Mouse (Mus musculus) MEL (cell line): ENCODE results near the gene Hist2h2ac. TPM values are rescaled to one million over a fixed set of nuclear protein-coding genes. Genes with fewer than 3 reads are reported as not detected.

Experiments used
- DNase-seq: peaks from one replicate; pipeline ENCODE4 v3.0.0; 2011; ENCODE audit warnings: low read depth, low spot score
- H3K27ac ChIP-seq: 2 replicates; pipeline ENCODE4 v1.5.1; 2012; ENCODE audit warnings: low read depth, mild to moderate bottlenecking, control low read depth, low read length, moderate library complexity; ENCODE audit not compliant: control insufficient read depth
- H3K27me3 ChIP-seq, 2 experiments: fragments of 150-350 bp in 1 of 2; sonication (generic) in 1 of 2; 2 replicates each; pipeline ENCODE4 v1.6.1; 2012; ENCODE audit warnings: low read length in 2 of 2, mild to moderate bottlenecking in 2 of 2, improper control_type of control experiment in 1 of 2, moderate library complexity in 1 of 2; ENCODE audit not compliant: insufficient read depth in 2 of 2, control insufficient read depth in 1 of 2
- H3K36me3 ChIP-seq, 2 experiments: 2 replicates each; pipeline ENCODE4 v1.6.1; 2012 to 2014; ENCODE audit warnings: low read length in 2 of 2, improper control_type of control experiment in 1 of 2, inconsistent platforms in 1 of 2, mild to moderate bottlenecking in 1 of 2; ENCODE audit not compliant: insufficient read depth in 2 of 2, control insufficient read depth in 1 of 2
- H3K4me1 ChIP-seq, 2 experiments: fragments of 150-350 bp in 1 of 2; sonication (generic) in 1 of 2; 2 replicates each; pipeline ENCODE4 v1.6.1; 2012; ENCODE audit warnings: low read length in 2 of 2, improper control_type of control experiment in 1 of 2, mild to moderate bottlenecking in 1 of 2; ENCODE audit not compliant: insufficient read depth in 2 of 2, control insufficient read depth in 1 of 2
- H3K4me3 ChIP-seq, 2 experiments: fragments of 150-350 bp in 1 of 2; sonication (generic) in 1 of 2; 2 replicates each; pipeline ENCODE4 v1.5.1; 2012; ENCODE audit warnings: low read depth in 2 of 2, low read length in 2 of 2, mild to moderate bottlenecking in 2 of 2, moderate library complexity in 2 of 2, control low read depth in 1 of 2, improper control_type of control experiment in 1 of 2; ENCODE audit not compliant: control insufficient read depth in 1 of 2, insufficient read depth in 1 of 2
- H3K79me2 ChIP-seq: 2 replicates; pipeline ENCODE4 v1.6.1; 2012; ENCODE audit warnings: mild to moderate bottlenecking, low read length, moderate library complexity; ENCODE audit not compliant: control insufficient read depth, poor library complexity, insufficient read depth
- H3K9ac ChIP-seq: 2 replicates; pipeline ENCODE4 v1.6.1; 2012; ENCODE audit warnings: low read depth, mild to moderate bottlenecking, control low read depth, low read length, moderate library complexity; ENCODE audit not compliant: control insufficient read depth, poor library complexity, severe bottlenecking
- H3K9me3 ChIP-seq: fragments of 150-350 bp; sonication (generic); replicated peaks from 2 replicates; pipeline ENCODE4 v1.6.1; 2012; ENCODE audit warnings: mild to moderate bottlenecking, low read length, improper control_type of control experiment, moderate library complexity; ENCODE audit not compliant: insufficient read depth
- CTCF ChIP-seq, 3 experiments: IDR thresholded peaks in 2 of 3; conservative IDR thresholded peaks in 1 of 3; 2 replicates each; pipeline ENCODE4 v1.5.1; 2011 to 2012; ENCODE audit warnings: low read length in 3 of 3, low read depth in 2 of 3, mild to moderate bottlenecking in 2 of 3, improper control_type of control experiment in 1 of 3, inconsistent platforms in 1 of 3, mixed read lengths in 1 of 3, moderate library complexity in 1 of 3; ENCODE audit not compliant: control insufficient read depth in 1 of 3, insufficient read depth in 1 of 3, poor library complexity in 1 of 3, severe bottlenecking in 1 of 3
- EP300 ChIP-seq, 2 experiments: IDR thresholded peaks; 2 replicates each; pipeline ENCODE4 v1.6.1; 2011; ENCODE audit warnings: improper control_type of control experiment in 2 of 2, low read length in 2 of 2, low read depth in 1 of 2, mild to moderate bottlenecking in 1 of 2
- ETS1 ChIP-seq: IDR thresholded peaks from 2 replicates; pipeline ENCODE4 v1.6.1; 2012; ENCODE audit warnings: low read depth, mild to moderate bottlenecking, inconsistent platforms, low read length, improper control_type of control experiment, moderate library complexity
- HCFC1 ChIP-seq: IDR thresholded peaks from 2 replicates; pipeline ENCODE4 v1.6.1; 2012; ENCODE audit warnings: low read depth, mild to moderate bottlenecking, inconsistent platforms, low read length, improper control_type of control experiment, moderate library complexity
- KAT2A ChIP-seq: conservative IDR thresholded peaks from 2 replicates; pipeline ENCODE4 v1.6.1; 2012; ENCODE audit warnings: low read depth, low read length, improper control_type of control experiment, inconsistent platforms
- MAFK ChIP-seq: IDR thresholded peaks from 2 replicates; pipeline ENCODE4 v1.6.1; 2011; ENCODE audit warnings: low read depth, mild to moderate bottlenecking, low read length, improper control_type of control experiment, borderline replicate concordance
- MAX ChIP-seq: IDR thresholded peaks from 2 replicates; pipeline ENCODE4 v1.6.1; 2011; ENCODE audit warnings: low read length, improper control_type of control experiment
- MAZ ChIP-seq: IDR thresholded peaks from 2 replicates; pipeline ENCODE4 v1.6.1; 2012; ENCODE audit warnings: low read depth, mild to moderate bottlenecking, inconsistent platforms, low read length, improper control_type of control experiment
- MXI1 ChIP-seq: IDR thresholded peaks from 2 replicates; pipeline ENCODE4 v1.6.1; 2011; ENCODE audit warnings: mild to moderate bottlenecking, low read depth, low read length, improper control_type of control experiment
- MYC ChIP-seq: IDR thresholded peaks from 2 replicates; pipeline ENCODE4 v1.6.1; 2011; ENCODE audit warnings: low read depth, mild to moderate bottlenecking, low read length, improper control_type of control experiment, moderate library complexity
- POLR2A ChIP-seq, 2 experiments: IDR thresholded peaks; 2 replicates each; pipeline ENCODE4 v1.6.1; 2011 to 2012; ENCODE audit warnings: low read length in 2 of 2, mild to moderate bottlenecking in 2 of 2, control low read depth in 1 of 2, improper control_type of control experiment in 1 of 2, low read depth in 1 of 2, moderate library complexity in 1 of 2; ENCODE audit not compliant: control insufficient read depth in 1 of 2, insufficient read depth in 1 of 2, poor library complexity in 1 of 2
- POLR2AphosphoS5 ChIP-seq: IDR thresholded peaks from 2 replicates; pipeline ENCODE4 v1.6.1; 2012; ENCODE audit warnings: low read depth, borderline replicate concordance, mild to moderate bottlenecking, inconsistent platforms, low read length, moderate library complexity, mixed read lengths
- RAD21 ChIP-seq: IDR thresholded peaks from 2 replicates; pipeline ENCODE4 v1.6.1; 2011; ENCODE audit warnings: mild to moderate bottlenecking, low read depth, low read length, improper control_type of control experiment
- RCOR1 ChIP-seq: IDR thresholded peaks from 2 replicates; pipeline ENCODE4 v1.6.1; 2012; ENCODE audit warnings: low read depth, mild to moderate bottlenecking, inconsistent platforms, low read length, improper control_type of control experiment
- SIN3A ChIP-seq: IDR thresholded peaks from 2 replicates; pipeline ENCODE4 v1.6.1; 2012; ENCODE audit warnings: low read length, improper control_type of control experiment, inconsistent platforms
- SMC3 ChIP-seq: IDR thresholded peaks from 2 replicates; pipeline ENCODE4 v1.6.1; 2011; ENCODE audit warnings: low read depth, low read length, improper control_type of control experiment
- UBTF ChIP-seq: IDR thresholded peaks from 2 replicates; pipeline ENCODE4 v1.6.1; 2012; ENCODE audit warnings: low read depth, mild to moderate bottlenecking, inconsistent platforms, low read length, improper control_type of control experiment, moderate library complexity, borderline replicate concordance; ENCODE audit not compliant: insufficient read depth
- USF1 ChIP-seq: IDR thresholded peaks from 2 replicates; pipeline ENCODE4 v1.6.1; 2014; ENCODE audit warnings: low read depth, mild to moderate bottlenecking, inconsistent platforms, low read length, improper control_type of control experiment, moderate library complexity
- USF2 ChIP-seq, 2 experiments: IDR thresholded peaks; 2 replicates each; pipeline ENCODE4 v1.6.1; 2011 to 2012; ENCODE audit warnings: improper control_type of control experiment in 2 of 2, low read length in 2 of 2, borderline replicate concordance in 1 of 2, inconsistent platforms in 1 of 2, low read depth in 1 of 2, mild to moderate bottlenecking in 1 of 2; ENCODE audit not compliant: insufficient read depth in 1 of 2
- ZKSCAN1 ChIP-seq: IDR thresholded peaks from 2 replicates; pipeline ENCODE4 v1.6.1; 2012; ENCODE audit warnings: low read depth, mild to moderate bottlenecking, inconsistent platforms, low read length, improper control_type of control experiment, moderate library complexity
- polyA plus RNA-seq, 2 experiments: library from polyadenylated mRNA; stranded (reverse) in 1 of 2; unstranded in 1 of 2; fragments of >175 nt in 1 of 2; fragments of >200 nt in 1 of 2; gene quantifications; 2 replicates each; pipeline versions ENCODE4 v1.2.1 to v1.2.4; 2012; ENCODE audit warnings: low replicate concordance in 2 of 2, low read depth in 1 of 2; ENCODE audit not compliant: insufficient read length in 2 of 2, insufficient read depth in 1 of 2, missing spikeins in 1 of 2
- total RNA-seq: library from RNA; depleted of rRNA; stranded (reverse); fragments of 300-350 nt; gene quantifications from 2 replicates; pipeline ENCODE4 v1.2.3, GENCODE M21; 2012

The Hist2h2ac gene
- total and polyA plus RNA-seq, 3 experiments: 4.8 to 2,824 TPM; not detected in 1

DNA sequence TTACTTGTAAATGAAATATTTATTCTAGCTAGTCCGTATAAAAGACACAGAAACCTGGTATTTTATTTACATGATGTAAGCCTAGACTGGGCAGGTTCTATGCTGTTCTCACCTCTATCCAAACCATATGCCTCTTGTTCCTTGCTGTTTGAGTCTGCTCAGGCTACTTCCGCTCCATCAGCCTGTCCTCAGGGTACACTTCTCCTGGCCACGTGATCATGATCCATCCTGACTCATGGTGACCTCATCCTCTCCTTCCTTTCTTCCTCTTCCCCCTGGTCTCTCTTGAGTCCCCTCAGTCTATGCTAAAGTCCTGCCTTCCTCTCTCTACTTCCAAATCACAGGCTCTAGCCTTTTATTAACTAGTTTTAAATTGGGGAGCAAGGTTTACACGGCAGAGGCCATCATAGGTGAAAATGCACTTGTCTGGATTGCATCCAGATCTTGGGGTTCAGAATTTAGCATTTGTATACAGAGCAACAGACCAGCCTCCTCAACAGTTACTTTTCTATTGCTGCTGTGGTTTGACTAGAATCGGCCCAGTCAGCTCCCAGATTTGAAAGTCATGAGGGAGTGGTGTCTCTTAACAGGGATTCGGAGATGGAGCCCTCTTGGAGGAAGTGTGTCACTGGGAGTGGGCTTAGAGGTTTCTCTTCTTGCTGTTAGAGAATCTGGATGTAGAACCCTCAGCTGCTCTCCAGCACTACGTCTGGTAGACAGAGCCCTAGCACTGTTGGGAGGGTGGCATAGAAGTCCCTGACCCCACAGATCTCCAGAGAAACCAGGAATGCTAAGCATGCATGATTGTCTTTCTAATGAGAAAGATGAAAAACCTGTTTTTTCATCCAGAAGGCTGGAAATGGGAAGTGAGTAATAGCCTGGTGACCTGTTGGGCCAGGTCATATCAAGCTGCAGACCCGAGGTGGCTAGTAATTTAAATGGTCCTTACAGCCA lies 6.3 kb upstream of the Hist2h2ac start:
- Histone ChIP-seq H3K36me3 (peaks cover 0 to 59% of the 10 kb centered on the region in 2 experiments; a peak in 2 of 4 replicates), H3K9me3 (no peaks in the 10 kb centered on the region), H3K27me3 (no peaks in the 10 kb centered on the region), H3K4me1 (peaks cover 18 to 53% of the 10 kb centered on the region in 2 experiments), H3K79me2 (peaks cover 4% of the 10 kb centered on the region; the same call in 1 of the 2 replicates), H3K27ac (no peak overlapping the region), H3K9ac (no peak overlapping the region), H3K4me3 (no peak overlapping the region)
- peak; percentile 63 for DNase-seq
- no peak for TF ChIP-seq POLR2A (IDR thresholded peaks at IDR 0.05; ENCODE audit: control insufficient read depth in 1 of 2, insufficient read depth in 1 of 2, low read depth in 1 of 2, low read length in 2 of 2, poor library complexity in 1 of 2)
- no peak for TF ChIP-seq MXI1
- no peak for TF ChIP-seq RCOR1
- TF ChIP-seq USF1: no peak
- TF ChIP-seq KAT2A: no peak
- no peak for TF ChIP-seq MYC
- TF ChIP-seq SMC3: no peak
- TF ChIP-seq ZKSCAN1: no peak
- TF ChIP-seq MAFK: no peak
- no peak for TF ChIP-seq MAX
- TF ChIP-seq HCFC1: no peak
- TF ChIP-seq SIN3A: no peak
- TF ChIP-seq UBTF: no peak
- no peak for TF ChIP-seq RAD21
- TF ChIP-seq ETS1: no peak
- TF ChIP-seq EP300 (IDR thresholded peaks at IDR 0.05; ENCODE audit: low read depth in 1 of 2, low read length in 2 of 2): no peak
- no peak; a peak in 1 of 4 replicates for TF ChIP-seq USF2 (IDR thresholded peaks at IDR 0.05; ENCODE audit: borderline replicate concordance in 1 of 2, insufficient read depth in 1 of 2, low read depth in 1 of 2, low read length in 2 of 2)
- TF ChIP-seq POLR2AphosphoS5: no peak
- no peak for TF ChIP-seq CTCF (IDR thresholded peaks at IDR 0.05 in 2 of 3, conservative IDR thresholded peaks at IDR 0.05 in 1 of 3; ENCODE audit: control insufficient read depth in 1 of 3, insufficient read depth in 1 of 3, low read depth in 2 of 3, low read length in 3 of 3, poor library complexity in 1 of 3, severe bottlenecking in 1 of 3)
- TF ChIP-seq MAZ: no peak
